Mouse (Mus musculus): ENCODE data around the gene Ppcs.

DNA sequence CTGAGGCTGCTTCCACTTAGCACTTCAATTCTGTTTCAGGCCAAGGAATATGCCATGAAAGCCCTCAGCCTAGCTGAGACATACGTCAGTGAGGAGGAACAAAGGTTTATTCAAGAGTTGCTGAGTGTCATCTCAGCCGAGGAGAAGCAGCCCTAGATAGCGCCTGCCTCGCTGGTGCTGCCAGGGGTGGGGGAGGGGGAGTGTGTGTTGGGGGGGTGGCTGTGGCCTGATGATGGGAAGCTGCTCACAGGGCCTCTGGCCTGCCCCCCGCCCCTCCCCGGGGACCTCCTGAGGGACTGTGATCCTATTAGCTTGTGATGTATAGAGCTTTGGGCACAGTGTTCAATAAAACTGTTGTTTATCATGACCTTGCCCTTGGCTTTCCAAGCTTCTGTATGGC, 31.3 kb upstream of the Ppcs start:
- no peak for TF ChIP-seq POLR2A (IDR thresholded peaks at IDR 0.05; ENCODE audit: low read depth, low read length)
- TF ChIP-seq CTCF (IDR thresholded peaks at IDR 0.05; ENCODE audit: borderline replicate concordance, insufficient read depth, low read length), result no peak

Measured in embryonic fibroblast, embryonic 13.5 days (primary cell).